Mouse (Mus musculus): ENCODE measurements around the gene AU040320. TPM values are rescaled to one million over a fixed set of nuclear protein-coding genes. Genes with fewer than 3 reads are reported as not detected.

AU040320 gene
- polyA plus RNA-seq, 1 experiment from 2014 or later: 26.2 TPM

DNA sequence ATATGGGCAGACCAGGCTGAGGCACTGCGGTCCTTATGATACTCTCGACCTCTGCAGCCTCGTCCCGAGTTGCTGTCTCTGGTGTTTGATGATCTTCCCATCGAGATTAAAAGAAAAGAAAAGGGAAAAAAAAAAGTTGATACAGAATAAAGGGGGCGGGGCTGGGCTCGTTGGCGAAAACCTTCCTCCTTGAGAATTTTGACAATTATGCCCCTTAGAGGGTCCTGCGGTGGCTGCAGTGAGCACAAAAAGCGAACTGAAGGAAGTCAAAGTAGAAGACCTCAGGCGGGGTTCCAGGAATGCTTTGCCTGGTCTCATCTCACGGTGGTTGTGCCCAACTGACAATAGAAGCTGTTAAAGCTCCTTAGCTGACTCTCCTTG, 877 bp downstream of the AU040320 start:
- H3K27ac ChIP-seq (ENCODE audit: low read depth, low read length): peak overlapping the region; percentile 95
- H3K36me3 ChIP-seq (ENCODE audit: control insufficient read depth, insufficient read depth, low read length): 0 out of 2 replicates have a peak, but pooled peaks cover 2% of the 10 kb centered on the region
- peak overlapping the region; percentile 85 for H3K4me2 ChIP-seq
- peak overlapping the region; percentile 89 for H3K4me3 ChIP-seq (ENCODE audit: low read depth, low read length)
- peaks cover 20% of the 10 kb centered on the region for H3K4me1 ChIP-seq (ENCODE audit: control insufficient read depth, insufficient read depth, low read length)
- peak overlapping the region; percentile 93 for H3K9ac ChIP-seq (ENCODE audit: low read length)
- DNase-seq (ENCODE audit: low spot score, missing footprints): peak; percentile 92
- ATAC-seq (ENCODE audit: low FRiP score): no peak
- H3K9me3 ChIP-seq (ENCODE audit: control insufficient read depth, low read length): no peaks in the 10 kb centered on the region
- no peaks in the 10 kb centered on the region for H3K27me3 ChIP-seq (ENCODE audit: control insufficient read depth, insufficient read depth, low read length)
- WGBS: 0% methylated on average over 12 of the region's 12 CpGs

DNA sequence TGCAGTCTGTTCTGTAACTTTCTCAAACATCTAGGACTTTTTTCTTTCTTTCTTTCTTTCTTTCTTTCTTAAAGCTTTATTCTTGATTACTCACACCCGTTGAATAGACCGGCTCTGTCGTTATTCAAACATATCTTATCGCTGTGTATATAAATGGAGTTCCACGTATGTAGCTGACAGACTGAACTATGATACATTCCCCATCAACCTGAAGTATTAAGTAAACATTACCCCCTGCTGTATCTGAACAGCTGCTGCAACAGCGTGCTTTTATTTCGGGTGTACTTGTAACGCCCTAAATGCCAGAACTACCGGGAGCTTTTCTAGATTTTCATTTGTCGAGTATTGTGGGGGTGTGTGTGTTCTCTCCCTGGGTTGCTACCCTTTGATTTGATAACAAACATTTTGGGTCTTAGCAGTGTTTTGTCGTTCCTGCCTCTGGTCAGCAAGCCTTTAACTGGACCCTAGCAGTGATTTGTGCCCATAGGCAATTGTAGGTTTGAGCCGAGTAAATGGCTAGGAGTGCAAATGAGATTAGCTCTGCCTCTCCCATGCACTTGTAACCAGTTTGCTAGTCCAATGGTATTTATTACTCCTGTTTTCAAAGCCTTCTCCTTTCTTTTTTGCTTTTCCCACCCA, 1.5 kb downstream of the AU040320 start:
- WGBS: 55% methylated on average over 12 of the region's 12 CpGs
- ATAC-seq (ENCODE audit: low FRiP score) (no peak), DNase-seq (ENCODE audit: low spot score, missing footprints) (no peak)
- Histone ChIP-seq H3K4me1 (ENCODE audit: control insufficient read depth, insufficient read depth, low read length) (peaks cover 20% of the 10 kb centered on the region), H3K4me3 (ENCODE audit: low read depth, low read length) (peak overlapping the region; percentile 89), H3K9me3 (ENCODE audit: control insufficient read depth, low read length) (no peaks in the 10 kb centered on the region), H3K4me2 (peak overlapping the region; percentile 85), H3K36me3 (ENCODE audit: control insufficient read depth, insufficient read depth, low read length) (0 out of 2 replicates have a peak, but pooled peaks cover 2% of the 10 kb centered on the region), H3K27me3 (ENCODE audit: control insufficient read depth, insufficient read depth, low read length) (no peaks in the 10 kb centered on the region), H3K27ac (ENCODE audit: low read depth, low read length) (no peak overlapping the region), H3K9ac (ENCODE audit: low read length) (peak overlapping the region; percentile 33; the same call in 1 of the 2 replicates)

DNA sequence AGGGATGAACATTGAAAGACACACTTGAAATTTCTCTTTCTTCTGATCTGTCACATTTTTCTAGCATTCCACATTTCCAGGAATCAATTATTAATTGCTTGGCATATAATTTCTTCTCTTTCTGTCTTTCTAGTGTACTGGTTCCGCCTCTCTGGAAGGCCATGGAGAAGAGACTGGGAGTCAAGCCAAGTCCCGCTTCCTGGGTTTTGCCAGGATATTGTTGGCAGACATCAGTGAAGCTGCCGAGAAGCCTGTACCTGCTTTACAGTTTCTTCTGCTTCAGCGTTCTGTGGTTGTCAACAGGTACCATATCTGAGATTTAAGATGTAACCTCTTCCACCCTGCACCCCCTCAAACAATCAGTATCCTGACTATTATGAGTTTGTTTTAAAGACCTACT, 3.4 kb downstream of the AU040320 start:
- no peak overlapping the region for H3K27ac ChIP-seq (ENCODE audit: low read depth, low read length)
- no peak overlapping the region for H3K9ac ChIP-seq (ENCODE audit: low read length)
- H3K36me3 ChIP-seq (ENCODE audit: control insufficient read depth, insufficient read depth, low read length): no peaks in the 10 kb centered on the region
- no peaks in the 10 kb centered on the region for H3K27me3 ChIP-seq (ENCODE audit: control insufficient read depth, insufficient read depth, low read length)
- no peak overlapping the region for H3K4me2 ChIP-seq
- 90% methylated on average over 4 of the region's 4 CpGs for WGBS
- no peak for DNase-seq (ENCODE audit: low spot score, missing footprints)
- H3K9me3 ChIP-seq (ENCODE audit: control insufficient read depth, low read length): no peaks in the 10 kb centered on the region
- H3K4me3 ChIP-seq (ENCODE audit: low read depth, low read length): no peak overlapping the region
- ATAC-seq (ENCODE audit: low FRiP score): no peak
- peaks cover 12% of the 10 kb centered on the region for H3K4me1 ChIP-seq (ENCODE audit: control insufficient read depth, insufficient read depth, low read length)

DNA sequence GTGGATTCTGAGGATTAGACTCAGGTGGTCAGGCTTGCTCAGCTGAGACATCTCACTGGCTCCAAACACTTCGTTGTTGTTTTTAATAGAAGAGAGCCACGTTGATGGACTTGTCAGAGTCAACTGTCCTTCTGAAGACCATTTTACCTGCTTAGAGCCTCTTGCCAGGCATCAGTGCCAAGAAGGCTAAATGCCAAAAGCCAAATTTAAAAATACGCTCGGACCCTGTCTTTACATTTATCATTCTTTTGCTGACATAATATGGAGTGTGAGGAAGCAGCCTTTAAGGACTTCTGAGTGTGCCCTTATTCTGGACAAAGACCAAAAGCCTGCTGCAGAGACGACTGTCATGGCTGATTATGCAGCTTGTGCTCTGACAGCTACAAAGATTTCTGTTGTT, 5.0 kb downstream of the AU040320 start:
- 85% methylated on average over 5 of the region's 5 CpGs for WGBS

DNA sequence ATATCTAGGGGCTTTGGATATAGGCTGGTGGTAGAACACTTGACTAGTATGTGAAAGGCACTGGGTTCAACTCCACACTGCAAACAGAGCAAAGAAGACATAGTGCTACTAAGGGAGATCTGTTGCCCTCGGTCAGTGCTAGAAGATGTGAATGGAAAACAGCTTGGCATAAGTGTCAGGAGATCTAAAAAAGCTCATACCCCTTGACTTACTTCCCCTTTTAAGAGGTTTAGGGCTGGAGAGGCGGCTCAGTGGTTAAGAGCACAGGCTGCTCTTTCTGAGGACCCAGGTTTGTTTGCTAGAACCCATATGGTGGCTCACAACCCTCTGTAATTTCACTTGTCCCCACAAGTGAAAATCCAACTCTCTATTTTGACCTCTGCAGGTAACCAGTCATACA, 6.1 kb downstream of the AU040320 start:
- Histone ChIP-seq H3K9me3 (ENCODE audit: control insufficient read depth, low read length) (no peaks in the 10 kb centered on the region), H3K4me1 (ENCODE audit: control insufficient read depth, insufficient read depth, low read length) (peaks cover 10% of the 10 kb centered on the region), H3K27ac (ENCODE audit: low read depth, low read length) (no peak overlapping the region), H3K36me3 (ENCODE audit: control insufficient read depth, insufficient read depth, low read length) (no peaks in the 10 kb centered on the region), H3K4me2 (no peak overlapping the region), H3K4me3 (ENCODE audit: low read depth, low read length) (no peak overlapping the region), H3K9ac (ENCODE audit: low read length) (no peak overlapping the region), H3K27me3 (ENCODE audit: control insufficient read depth, insufficient read depth, low read length) (no peaks in the 10 kb centered on the region)
- WGBS: 84% methylated on average over 2 of the region's 2 CpGs
- ATAC-seq (ENCODE audit: low FRiP score) (no peak), DNase-seq (ENCODE audit: low spot score, missing footprints) (no peak)

More for the DNA sequence above, 5.0 kb downstream of the AU040320 start:
- ATAC-seq (ENCODE audit: low FRiP score) (no peak), DNase-seq (ENCODE audit: low spot score, missing footprints) (no peak)
- Histone ChIP-seq H3K4me3 (ENCODE audit: low read depth, low read length) (no peak overlapping the region), H3K4me1 (ENCODE audit: control insufficient read depth, insufficient read depth, low read length) (peaks cover 13% of the 10 kb centered on the region), H3K27me3 (ENCODE audit: control insufficient read depth, insufficient read depth, low read length) (no peaks in the 10 kb centered on the region), H3K9ac (ENCODE audit: low read length) (no peak overlapping the region), H3K27ac (ENCODE audit: low read depth, low read length) (no peak overlapping the region), H3K36me3 (ENCODE audit: control insufficient read depth, insufficient read depth, low read length) (no peaks in the 10 kb centered on the region), H3K9me3 (ENCODE audit: control insufficient read depth, low read length) (no peaks in the 10 kb centered on the region), H3K4me2 (no peak overlapping the region)

DNA sequence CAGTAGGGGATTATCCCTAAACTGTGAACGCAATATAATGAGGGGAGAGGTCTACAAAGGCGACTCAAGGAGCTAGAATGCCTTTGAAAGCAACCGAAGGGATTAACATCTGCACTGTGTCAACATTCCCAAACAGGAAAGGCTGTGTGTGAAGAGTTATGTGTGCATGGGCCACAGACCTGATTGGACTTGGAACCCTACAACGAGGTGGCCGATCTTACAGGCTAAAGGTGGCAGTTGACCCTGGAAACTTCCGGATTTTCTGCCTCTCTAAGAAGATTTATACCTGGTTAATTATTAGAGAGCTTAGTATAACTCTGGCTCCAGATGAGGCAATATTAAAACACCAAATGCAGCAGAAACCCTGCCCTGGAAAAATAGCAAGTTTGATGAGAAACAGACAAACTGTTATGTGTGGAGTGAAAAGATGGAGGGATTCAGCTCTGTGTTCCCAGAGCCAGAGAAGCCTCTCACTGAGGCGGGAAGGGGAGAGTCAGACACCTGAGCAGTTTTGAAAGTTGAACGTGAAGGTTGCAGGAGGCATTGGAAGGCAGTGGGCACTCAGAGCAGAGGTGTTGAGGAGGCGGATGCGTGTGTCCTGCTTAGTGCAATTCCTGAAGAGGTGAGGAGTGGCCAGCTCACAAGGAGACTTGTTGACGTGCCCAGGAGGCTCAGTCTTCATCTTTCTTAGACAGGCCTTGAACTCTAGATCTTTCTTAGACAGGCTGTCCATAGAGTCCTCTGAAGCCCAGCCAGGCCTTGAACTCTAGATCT, 9.4 kb downstream of the AU040320 start:
- no peak overlapping the region for H3K4me2 ChIP-seq
- no peak for DNase-seq (ENCODE audit: low spot score, missing footprints)
- H3K4me3 ChIP-seq (ENCODE audit: low read depth, low read length): no peak overlapping the region
- peaks cover 6% of the 10 kb centered on the region; the same call in 1 of the 2 replicates for H3K4me1 ChIP-seq (ENCODE audit: control insufficient read depth, insufficient read depth, low read length)
- ATAC-seq (ENCODE audit: low FRiP score): no peak
- H3K27ac ChIP-seq (ENCODE audit: low read depth, low read length): no peak overlapping the region
- H3K27me3 ChIP-seq (ENCODE audit: control insufficient read depth, insufficient read depth, low read length): no peaks in the 10 kb centered on the region
- H3K36me3 ChIP-seq (ENCODE audit: control insufficient read depth, insufficient read depth, low read length): no peaks in the 10 kb centered on the region
- 55% methylated on average over 11 of the region's 11 CpGs for WGBS
- no peak overlapping the region for H3K9ac ChIP-seq (ENCODE audit: low read length)
- H3K9me3 ChIP-seq (ENCODE audit: control insufficient read depth, low read length): no peaks in the 10 kb centered on the region

DNA sequence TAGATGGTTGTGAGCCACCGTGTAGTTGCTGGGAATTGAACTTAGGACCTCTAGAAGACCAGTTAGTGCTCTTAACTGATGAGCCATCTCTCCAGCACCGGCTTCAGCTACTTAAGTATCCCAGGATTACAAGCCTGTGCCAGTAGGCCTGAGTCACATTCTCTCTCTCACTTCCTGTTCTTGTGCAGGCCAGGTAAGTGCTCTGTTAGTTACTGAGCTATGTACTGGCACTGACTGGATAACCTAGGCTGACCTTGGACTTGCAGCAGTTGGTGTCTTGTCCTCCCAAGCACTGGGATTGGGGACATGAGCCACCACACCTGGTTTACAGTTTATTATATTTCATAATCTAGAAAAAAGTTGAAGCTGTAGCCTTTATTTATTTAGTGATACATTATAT, 10.1 kb downstream of the AU040320 start:
- 92% methylated on average over 2 of the region's 2 CpGs for WGBS

DNA sequence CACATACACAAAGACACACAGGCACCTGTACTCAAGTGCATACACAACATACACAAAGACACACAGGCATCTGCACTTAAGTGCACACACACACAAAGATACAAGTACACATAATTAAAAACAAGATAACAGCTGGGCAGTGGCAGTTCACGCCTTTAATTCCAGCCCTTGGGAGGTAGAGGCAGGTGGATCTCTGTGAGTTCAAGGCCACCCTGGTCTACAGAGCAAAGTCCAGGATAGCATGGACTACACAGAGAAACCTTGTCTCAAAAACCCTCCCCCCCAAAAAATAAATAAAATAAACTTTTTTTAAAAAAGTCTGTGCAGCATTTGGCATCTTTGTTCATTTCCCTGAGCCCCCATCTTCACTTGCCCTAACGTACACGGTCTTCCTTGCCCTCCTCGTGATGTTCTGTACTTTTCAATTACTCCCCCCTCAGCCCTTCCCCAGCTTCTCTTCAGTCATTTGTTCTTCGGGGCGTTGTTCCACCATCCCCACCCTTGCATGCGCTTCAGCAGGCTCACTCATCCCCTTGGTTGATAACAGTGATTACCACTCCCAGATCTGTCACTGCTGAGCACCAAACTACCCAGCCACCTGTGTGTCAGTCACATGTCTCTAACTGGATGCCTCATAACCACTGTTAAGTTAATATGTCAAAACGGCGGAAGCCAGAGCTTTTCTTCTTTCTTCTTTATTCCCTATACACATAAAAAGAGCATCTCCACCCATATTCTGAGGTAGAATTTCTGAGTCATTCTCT, 16.6 kb downstream of the AU040320 start:
- no peak for ATAC-seq (ENCODE audit: low FRiP score)
- H3K4me3 ChIP-seq (ENCODE audit: low read depth, low read length): no peak overlapping the region
- H3K4me2 ChIP-seq: no peak overlapping the region
- no peaks in the 10 kb centered on the region for H3K9me3 ChIP-seq (ENCODE audit: control insufficient read depth, low read length)
- no peaks in the 10 kb centered on the region for H3K4me1 ChIP-seq (ENCODE audit: control insufficient read depth, insufficient read depth, low read length)
- DNase-seq (ENCODE audit: low spot score, missing footprints): no peak
- H3K27me3 ChIP-seq (ENCODE audit: control insufficient read depth, insufficient read depth, low read length): no peaks in the 10 kb centered on the region
- WGBS: 89% methylated on average over 9 of the region's 9 CpGs
- no peak overlapping the region for H3K27ac ChIP-seq (ENCODE audit: low read depth, low read length)
- H3K36me3 ChIP-seq (ENCODE audit: control insufficient read depth, insufficient read depth, low read length): no peaks in the 10 kb centered on the region
- H3K9ac ChIP-seq (ENCODE audit: low read length): no peak overlapping the region

More for the DNA sequence above, 10.1 kb downstream of the AU040320 start:
- Histone ChIP-seq H3K36me3 (ENCODE audit: control insufficient read depth, insufficient read depth, low read length) (no peaks in the 10 kb centered on the region), H3K4me2 (no peak overlapping the region), H3K4me3 (ENCODE audit: low read depth, low read length) (no peak overlapping the region), H3K27ac (ENCODE audit: low read depth, low read length) (no peak overlapping the region), H3K9me3 (ENCODE audit: control insufficient read depth, low read length) (no peaks in the 10 kb centered on the region), H3K9ac (ENCODE audit: low read length) (no peak overlapping the region), H3K4me1 (ENCODE audit: control insufficient read depth, insufficient read depth, low read length) (peaks cover 6% of the 10 kb centered on the region; the same call in 1 of the 2 replicates), H3K27me3 (ENCODE audit: control insufficient read depth, insufficient read depth, low read length) (no peaks in the 10 kb centered on the region)
- no peak for DNase-seq (ENCODE audit: low spot score, missing footprints)
- no peak for ATAC-seq (ENCODE audit: low FRiP score)

DNA sequence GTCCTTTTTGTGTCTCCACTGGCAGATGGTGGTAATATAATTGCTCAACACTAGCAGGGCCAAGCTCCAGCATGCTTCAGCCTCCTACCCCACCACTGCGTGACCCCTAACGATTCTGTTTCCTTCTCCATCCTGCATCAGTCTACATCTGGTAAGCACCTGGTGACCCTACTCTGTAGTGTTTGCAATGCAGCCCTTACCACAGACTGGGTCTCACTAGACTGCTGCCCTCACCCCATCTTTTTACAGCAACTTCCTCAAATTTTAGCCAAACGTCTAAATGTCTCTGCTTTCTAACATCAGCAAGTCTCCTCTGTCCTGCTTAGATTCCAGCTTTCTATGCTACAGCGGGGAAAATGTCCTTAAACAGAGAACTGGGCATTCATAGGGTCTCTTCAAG, 17.5 kb downstream of the AU040320 start:
- Histone ChIP-seq H3K27me3 (ENCODE audit: control insufficient read depth, insufficient read depth, low read length) (no peaks in the 10 kb centered on the region), H3K4me2 (no peak overlapping the region), H3K4me3 (ENCODE audit: low read depth, low read length) (no peak overlapping the region), H3K27ac (ENCODE audit: low read depth, low read length) (no peak overlapping the region), H3K4me1 (ENCODE audit: control insufficient read depth, insufficient read depth, low read length) (no peaks in the 10 kb centered on the region), H3K36me3 (ENCODE audit: control insufficient read depth, insufficient read depth, low read length) (no peaks in the 10 kb centered on the region), H3K9ac (ENCODE audit: low read length) (no peak overlapping the region), H3K9me3 (ENCODE audit: control insufficient read depth, low read length) (no peaks in the 10 kb centered on the region)
- WGBS: 88% methylated on average over 4 of the region's 4 CpGs
- ATAC-seq (ENCODE audit: low FRiP score) (no peak), DNase-seq (ENCODE audit: low spot score, missing footprints) (no peak)
